Mouse (Mus musculus): ENCODE results near the gene Nbeal1. TPM values are rescaled to one million over a fixed set of nuclear protein-coding genes. Genes with fewer than 3 reads are reported as not detected.

Nbeal1 gene
- total RNA-seq, 1 experiment: 14.9 TPM

DNA sequence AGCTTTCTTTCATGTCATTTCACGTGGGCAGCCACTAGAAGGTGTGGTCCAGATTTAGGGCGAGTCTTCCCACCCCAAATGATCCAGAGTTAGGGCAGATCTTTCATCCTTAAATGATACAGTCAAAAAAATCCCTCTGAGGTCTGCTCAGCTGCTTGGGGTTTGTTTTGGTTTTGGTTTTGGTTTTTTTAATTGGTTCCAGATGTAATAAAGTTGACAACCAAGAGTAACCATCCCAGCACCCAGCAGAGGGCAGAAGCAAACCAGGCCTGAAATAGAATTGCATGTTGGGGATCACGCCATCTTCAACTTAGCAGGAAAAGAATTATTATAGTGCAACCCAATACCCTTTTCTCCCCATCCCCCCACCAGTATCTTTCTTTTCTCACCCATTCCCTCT, 22.0 kb upstream of the Nbeal1 start:
- H3K9ac ChIP-seq (ENCODE audit: insufficient read depth, low read depth, low read length, poor library complexity, severe bottlenecking): no peak overlapping the region
- no peak for TF ChIP-seq ZNF384 (IDR thresholded peaks at IDR 0.05; ENCODE audit: low read depth, low read length)
- no peak for TF ChIP-seq ZC3H11A (IDR thresholded peaks at IDR 0.05; ENCODE audit: borderline replicate concordance, low read depth, low read length)
- TF ChIP-seq HCFC1 (IDR thresholded peaks at IDR 0.05; ENCODE audit: borderline replicate concordance, insufficient read depth, low read length): no peak
- TF ChIP-seq MAFK (IDR thresholded peaks at IDR 0.05; ENCODE audit: insufficient read depth, low read depth, low read length): no peak
- no peak for TF ChIP-seq CHD2 (IDR thresholded peaks at IDR 0.05; ENCODE audit: low read depth, low read length)
- H3K27ac ChIP-seq (ENCODE audit: insufficient read depth, low read depth, low read length, poor library complexity, severe bottlenecking): no peak overlapping the region
- H3K36me3 ChIP-seq (ENCODE audit: control insufficient read depth, insufficient read depth, low read length, poor library complexity, severe bottlenecking): no peaks in the 10 kb centered on the region
- no peak for DNase-seq (ENCODE audit: low read depth, low spot score)
- H3K9me3 ChIP-seq (ENCODE audit: control insufficient read depth, insufficient read depth, low read depth, low read length): no peaks in the 10 kb centered on the region
- no peaks in the 10 kb centered on the region for H3K4me1 ChIP-seq (ENCODE audit: control insufficient read depth in 2 of 2, insufficient read depth in 2 of 2, low read length in 2 of 2, poor library complexity in 1 of 2)
- in situ Hi-C loops (cut with MboI; ENCODE audit: low sequenced_read_pairs in 2 of 2, unreplicated experiment in 2 of 2): no loop called here
- H3K4me3 ChIP-seq (ENCODE audit: insufficient read depth in 1 of 2, low read depth in 1 of 2, low read length in 2 of 2, poor library complexity in 1 of 2, severe bottlenecking in 1 of 2): no peak overlapping the region

DNA sequence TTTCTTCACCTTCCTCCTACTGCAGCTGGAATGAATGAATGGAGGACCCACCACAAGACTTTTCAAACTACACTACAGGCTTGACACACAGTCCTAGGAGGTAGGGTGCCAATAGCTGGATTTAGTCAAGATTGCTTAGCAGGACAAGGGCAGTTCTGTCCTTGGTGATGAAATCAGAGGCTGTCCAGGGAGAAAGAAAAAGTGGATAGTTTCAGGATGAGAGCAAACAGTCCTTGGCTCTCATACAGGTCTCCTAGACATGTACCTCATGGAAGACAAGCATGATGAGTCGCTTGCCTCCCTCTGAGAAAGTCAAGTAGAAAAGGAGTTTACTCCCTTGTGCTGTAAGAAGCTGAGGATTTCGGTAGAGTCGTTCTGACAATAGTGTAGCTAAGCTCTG, 16.7 kb upstream of the Nbeal1 start:
- Histone ChIP-seq H3K4me1 (ENCODE audit: control insufficient read depth in 2 of 2, insufficient read depth in 2 of 2, low read length in 2 of 2, poor library complexity in 1 of 2) (no peaks in the 10 kb centered on the region), H3K36me3 (ENCODE audit: control insufficient read depth, insufficient read depth, low read length, poor library complexity, severe bottlenecking) (no peaks in the 10 kb centered on the region), H3K9ac (ENCODE audit: insufficient read depth, low read depth, low read length, poor library complexity, severe bottlenecking) (no peak overlapping the region), H3K9me3 (ENCODE audit: control insufficient read depth, insufficient read depth, low read depth, low read length) (no peaks in the 10 kb centered on the region), H3K27ac (ENCODE audit: insufficient read depth, low read depth, low read length, poor library complexity, severe bottlenecking) (no peak overlapping the region), H3K4me3 (ENCODE audit: insufficient read depth in 1 of 2, low read depth in 1 of 2, low read length in 2 of 2, poor library complexity in 1 of 2, severe bottlenecking in 1 of 2) (no peak overlapping the region)
- no peak for DNase-seq (ENCODE audit: low read depth, low spot score)
- TF ChIP-seq MAFK (IDR thresholded peaks at IDR 0.05; ENCODE audit: insufficient read depth, low read depth, low read length) (no peak), HCFC1 (IDR thresholded peaks at IDR 0.05; ENCODE audit: borderline replicate concordance, insufficient read depth, low read length) (no peak), ZC3H11A (IDR thresholded peaks at IDR 0.05; ENCODE audit: borderline replicate concordance, low read depth, low read length) (no peak), CHD2 (IDR thresholded peaks at IDR 0.05; ENCODE audit: low read depth, low read length) (no peak), ZNF384 (IDR thresholded peaks at IDR 0.05; ENCODE audit: low read depth, low read length) (no peak)
- in situ Hi-C loops (cut with MboI; ENCODE audit: low sequenced_read_pairs in 2 of 2, unreplicated experiment in 2 of 2): no loop called here

GRCm38 (mm10) chr1:60169626-60170025, 10.8 kb upstream of the Nbeal1 start:
- Histone ChIP-seq H3K9me3 (ENCODE audit: control insufficient read depth, insufficient read depth, low read depth, low read length) (no peaks in the 10 kb centered on the region), H3K36me3 (ENCODE audit: control insufficient read depth, insufficient read depth, low read length, poor library complexity, severe bottlenecking) (no peaks in the 10 kb centered on the region), H3K27ac (ENCODE audit: insufficient read depth, low read depth, low read length, poor library complexity, severe bottlenecking) (no peak overlapping the region), H3K4me1 (ENCODE audit: control insufficient read depth in 2 of 2, insufficient read depth in 2 of 2, low read length in 2 of 2, poor library complexity in 1 of 2) (no peaks in the 10 kb centered on the region), H3K9ac (ENCODE audit: insufficient read depth, low read depth, low read length, poor library complexity, severe bottlenecking) (no peak overlapping the region), H3K4me3 (ENCODE audit: insufficient read depth in 1 of 2, low read depth in 1 of 2, low read length in 2 of 2, poor library complexity in 1 of 2, severe bottlenecking in 1 of 2) (no peak overlapping the region)
- no peak for TF ChIP-seq ZC3H11A (IDR thresholded peaks at IDR 0.05; ENCODE audit: borderline replicate concordance, low read depth, low read length)
- no peak for TF ChIP-seq MAFK (IDR thresholded peaks at IDR 0.05; ENCODE audit: insufficient read depth, low read depth, low read length)
- TF ChIP-seq CHD2 (IDR thresholded peaks at IDR 0.05; ENCODE audit: low read depth, low read length): no peak
- TF ChIP-seq HCFC1 (IDR thresholded peaks at IDR 0.05; ENCODE audit: borderline replicate concordance, insufficient read depth, low read length): no peak
- no peak for TF ChIP-seq ZNF384 (IDR thresholded peaks at IDR 0.05; ENCODE audit: low read depth, low read length)
- DNase-seq (ENCODE audit: low read depth, low spot score): no peak
- in situ Hi-C loops (cut with MboI; ENCODE audit: low sequenced_read_pairs in 2 of 2, unreplicated experiment in 2 of 2): no loop called here

GRCm38 (mm10) chr1:60170251-60170650, 10.1 kb upstream of the Nbeal1 start:
- no peak overlapping the region for H3K9ac ChIP-seq (ENCODE audit: insufficient read depth, low read depth, low read length, poor library complexity, severe bottlenecking)
- TF ChIP-seq HCFC1 (IDR thresholded peaks at IDR 0.05; ENCODE audit: borderline replicate concordance, insufficient read depth, low read length) (no peak), ZNF384 (IDR thresholded peaks at IDR 0.05; ENCODE audit: low read depth, low read length) (no peak), CHD2 (IDR thresholded peaks at IDR 0.05; ENCODE audit: low read depth, low read length) (no peak), ZC3H11A (IDR thresholded peaks at IDR 0.05; ENCODE audit: borderline replicate concordance, low read depth, low read length) (no peak), MAFK (IDR thresholded peaks at IDR 0.05; ENCODE audit: insufficient read depth, low read depth, low read length) (no peak)
- no peak for DNase-seq (ENCODE audit: low read depth, low spot score)
- H3K4me1 ChIP-seq (ENCODE audit: control insufficient read depth in 2 of 2, insufficient read depth in 2 of 2, low read length in 2 of 2, poor library complexity in 1 of 2): no peaks in the 10 kb centered on the region
- H3K36me3 ChIP-seq (ENCODE audit: control insufficient read depth, insufficient read depth, low read length, poor library complexity, severe bottlenecking): no peaks in the 10 kb centered on the region
- no peaks in the 10 kb centered on the region for H3K9me3 ChIP-seq (ENCODE audit: control insufficient read depth, insufficient read depth, low read depth, low read length)
- no peak overlapping the region for H3K4me3 ChIP-seq (ENCODE audit: insufficient read depth in 1 of 2, low read depth in 1 of 2, low read length in 2 of 2, poor library complexity in 1 of 2, severe bottlenecking in 1 of 2)
- H3K27ac ChIP-seq (ENCODE audit: insufficient read depth, low read depth, low read length, poor library complexity, severe bottlenecking): no peak overlapping the region
- in situ Hi-C loops (cut with MboI; ENCODE audit: low sequenced_read_pairs in 2 of 2, unreplicated experiment in 2 of 2): no loop called here

- H3K27ac ChIP-seq (ENCODE audit: insufficient read depth, low read depth, low read length, poor library complexity, severe bottlenecking): no peak overlapping the region
- H3K36me3 ChIP-seq (ENCODE audit: control insufficient read depth, insufficient read depth, low read length, poor library complexity, severe bottlenecking): no peaks in the 10 kb centered on the region
- in situ Hi-C loops (cut with MboI; ENCODE audit: low sequenced_read_pairs in 2 of 2, unreplicated experiment in 2 of 2): no loop called here
- no peak for TF ChIP-seq HCFC1 (IDR thresholded peaks at IDR 0.05; ENCODE audit: borderline replicate concordance, insufficient read depth, low read length)
- no peaks in the 10 kb centered on the region for H3K9me3 ChIP-seq (ENCODE audit: control insufficient read depth, insufficient read depth, low read depth, low read length)
- H3K4me3 ChIP-seq (ENCODE audit: insufficient read depth in 1 of 2, low read depth in 1 of 2, low read length in 2 of 2, poor library complexity in 1 of 2, severe bottlenecking in 1 of 2): no peak overlapping the region
- no peak for DNase-seq (ENCODE audit: low read depth, low spot score)
- no peak overlapping the region for H3K9ac ChIP-seq (ENCODE audit: insufficient read depth, low read depth, low read length, poor library complexity, severe bottlenecking)
- H3K4me1 ChIP-seq (ENCODE audit: control insufficient read depth in 2 of 2, insufficient read depth in 2 of 2, low read length in 2 of 2, poor library complexity in 1 of 2): no peaks in the 10 kb centered on the region
These were observed 7.3 kb upstream of the Nbeal1 start for GRCm38 (mm10) chr1:60173119-60173518.
